Mouse (Mus musculus) lung, postnatal 10 days (tissue): ENCODE data around the gene Olfr1225.
"Not testable (repeated sequence)": the region's sequence is repeated elsewhere in the genome, so short reads cannot be mapped to it uniquely, and the experiment has no call there.

ENCODE experiments used
- DNase-seq: peaks from one replicate; pipeline ENCODE4 v3.0.0; 2021

Gene Olfr1225

GRCm38 (mm10) chr2:89174569-89174968 lies at the start of gene Olfr1225:
Gene Olfr1225 (minus strand): TSS chr2:89174669.
- no peak for DNase-seq

DNA sequence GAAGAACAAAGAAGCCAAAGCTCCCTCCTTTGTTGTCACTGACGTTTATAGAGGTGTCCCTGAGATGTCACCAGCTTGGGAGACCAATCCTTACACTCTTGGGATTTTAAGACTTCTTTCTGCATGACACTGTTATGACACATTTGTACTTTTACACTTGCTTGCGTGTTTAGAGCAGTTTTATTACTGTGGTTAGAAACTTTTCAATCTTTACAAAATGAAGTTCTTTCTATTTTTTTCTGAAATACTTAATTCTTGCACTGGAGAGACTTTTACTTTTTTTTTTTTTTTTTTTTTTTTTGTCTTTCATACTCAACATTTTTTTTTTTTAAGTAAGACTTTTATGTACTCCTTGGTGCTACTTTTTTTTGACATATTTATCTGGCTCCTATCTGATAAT lies 25.5 kb upstream of the Olfr1225 start, which contains the start of gene Olfr1226:
TSS of gene Olfr1226 (minus strand) at position 101 of the 400 bp plus-strand sequence.
- DNase-seq = no peak

DNA sequence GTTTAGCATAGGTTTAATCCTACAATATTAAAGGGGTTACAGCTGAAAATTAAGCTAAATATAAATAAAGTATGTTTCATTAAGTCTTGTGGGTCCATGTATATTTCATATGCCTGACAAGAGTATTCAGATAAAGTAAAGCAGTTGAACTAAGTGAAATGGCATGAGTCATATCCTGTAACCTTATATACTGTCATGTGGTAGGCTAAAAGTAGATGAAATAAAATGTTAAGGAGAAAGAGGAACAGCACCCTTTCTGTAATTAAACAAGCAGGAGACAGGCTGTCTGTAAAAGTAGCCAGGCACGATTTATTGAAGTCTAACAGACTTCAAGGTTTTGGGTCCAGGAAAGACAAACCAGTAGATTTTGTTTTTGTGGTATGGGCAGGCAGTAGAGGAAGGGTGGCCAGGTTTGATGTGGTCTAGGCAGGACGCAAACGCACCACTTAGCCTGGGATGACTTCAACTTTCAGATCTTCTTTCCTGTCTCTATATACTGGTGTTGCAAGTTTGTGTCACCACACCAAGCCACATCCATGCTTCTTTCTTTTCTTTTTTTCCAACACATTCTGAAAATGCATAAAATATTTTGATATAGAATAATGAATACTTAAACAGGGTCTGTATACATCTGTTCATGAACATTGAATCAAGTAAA lies 22.0 kb upstream of the Olfr1225 start:
- DNase-seq = no peak

DNA sequence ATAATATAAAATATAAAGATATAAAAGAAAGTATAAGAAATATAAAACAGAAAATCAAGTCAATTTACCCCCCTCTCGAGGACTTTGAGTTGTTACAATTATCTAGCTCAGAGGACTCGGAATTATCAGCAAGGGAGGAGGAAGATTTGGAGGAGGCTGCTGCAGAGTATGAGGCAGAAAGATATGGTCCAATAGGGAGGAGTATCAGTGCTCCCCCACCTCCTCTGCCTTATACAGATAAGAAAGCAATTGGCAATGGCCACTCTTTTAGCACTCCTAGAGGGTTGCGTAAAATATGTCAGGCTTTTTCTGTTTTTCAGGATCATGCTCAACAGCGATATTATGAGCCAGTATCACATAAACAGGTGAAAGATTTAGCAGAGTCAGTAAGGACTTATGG lies 9.8 kb downstream of the Olfr1225 start:
- not testable (repeated sequence) for DNase-seq

- DNase-seq = not testable (repeated sequence)
Observed at GRCm38 (mm10) chr2:89163991-89164390, 10.5 kb downstream of the Olfr1225 start, which contains the start of gene Olfr1224-ps1. Gene Olfr1224-ps1 (minus strand): TSS chr2:89164091.

DNA sequence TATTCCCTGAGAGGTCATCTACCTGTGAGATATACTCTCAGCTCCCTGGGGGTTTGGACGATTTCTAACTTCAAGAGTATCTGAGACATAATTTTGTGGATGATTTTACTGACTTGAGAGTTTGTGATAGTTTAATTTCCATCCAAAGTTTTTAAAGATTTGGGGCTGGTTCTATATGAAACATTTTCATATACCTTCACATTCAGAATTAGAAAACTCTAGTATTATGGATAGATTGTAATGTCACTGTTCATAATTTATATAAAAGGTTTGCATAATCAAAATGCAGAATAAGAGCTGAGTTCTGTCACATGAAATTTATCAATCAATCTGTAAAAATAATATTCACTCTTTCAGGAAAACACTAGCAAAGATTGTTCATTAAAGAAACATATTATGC lies 23.0 kb downstream of the Olfr1225 start, which contains the start of gene Olfr1223:
TSS of gene Olfr1223 (minus strand) at position 101 of the 400 bp plus-strand sequence.
- no peak for DNase-seq

DNA sequence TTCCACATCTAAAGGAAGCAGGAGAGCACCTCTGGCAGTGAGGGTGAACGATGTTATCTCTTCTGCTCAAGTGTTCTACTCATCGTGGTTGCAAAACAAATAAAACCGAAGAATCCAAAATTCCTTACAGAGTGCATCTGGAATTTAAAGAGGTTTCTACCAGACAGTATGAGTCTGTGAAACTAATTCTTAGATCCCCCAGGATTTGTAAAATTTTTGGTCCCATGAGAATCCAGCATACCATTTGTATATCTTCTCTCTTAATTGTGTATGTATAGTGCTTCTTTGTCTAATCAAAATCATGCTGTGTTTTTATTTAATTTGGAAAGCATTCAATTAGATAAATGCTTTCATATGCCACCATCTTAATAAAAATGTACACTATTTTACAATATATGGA lies 41.5 kb downstream of the Olfr1225 start, which contains the start of gene Olfr1222:
TSS of gene Olfr1222 (minus strand) at position 101 of the 400 bp plus-strand sequence.
- no peak for DNase-seq
